Mouse (Mus musculus) intestine, embryonic 14.5 days (tissue): ENCODE measurements at regions not wholly inside any gene's neighbourhood (a gene's known extent, or its start where the extent isn't known, plus 50 kb on each side); places are given as distances from the start of the nearest gene placed in this dataset.

Experiments
- ATAC-seq: fragments of 200-750 bp; cut with Nextera tagmentation; replicated peaks from 2 replicates; pipeline ENCODE4 v1.8.0; 2017; ENCODE audit warnings: low read depth, moderate number of reproducible peaks, moderate TSS enrichment, moderate library complexity; ENCODE audit not compliant: low FRiP score, low TSS enrichment
- DNase-seq: peaks from one replicate; pipeline ENCODE4 v3.0.0-alpha.2; 2018; ENCODE audit warnings: low spot score
- H3K27ac ChIP-seq: fragments of 300-500 bp; sonication (generic); 2 replicates; pipeline ENCODE4 v1.5.1; 2014; ENCODE audit warnings: low read depth, mild to moderate bottlenecking, control low read depth
- H3K27me3 ChIP-seq: fragments of 300-500 bp; sonication (generic); replicated peaks from 2 replicates; pipeline ENCODE4 v1.6.1; 2014; ENCODE audit warnings: low read length, control low read depth; ENCODE audit not compliant: control insufficient read depth, insufficient read depth
- H3K36me3 ChIP-seq: fragments of 300-500 bp; sonication (generic); 2 replicates; pipeline ENCODE4 v1.6.1; 2014; ENCODE audit warnings: low read length, control low read depth; ENCODE audit not compliant: control insufficient read depth, insufficient read depth
- H3K4me1 ChIP-seq: fragments of 300-500 bp; sonication (generic); replicated peaks from 2 replicates; pipeline ENCODE4 v1.6.1; 2014; ENCODE audit warnings: low read length, control low read depth, mixed read lengths; ENCODE audit not compliant: control insufficient read depth, insufficient read depth
- H3K4me2 ChIP-seq: fragments of 300-500 bp; sonication (generic); 2 replicates; pipeline ENCODE4 v1.6.1; 2014; ENCODE audit warnings: low read length
- H3K4me3 ChIP-seq: fragments of 300-500 bp; sonication (generic); 2 replicates; pipeline ENCODE4 v1.5.1; 2014; ENCODE audit warnings: low read depth, low read length, control low read depth, mixed read lengths
- H3K9ac ChIP-seq: fragments of 300-500 bp; sonication (generic); 2 replicates; pipeline ENCODE4 v1.6.1; 2014; ENCODE audit warnings: mild to moderate bottlenecking, low read length
- H3K9me3 ChIP-seq: fragments of 300-500 bp; sonication (generic); 2 replicates; pipeline ENCODE4 v1.6.1; 2016; ENCODE audit warnings: low read length, control low read depth; ENCODE audit not compliant: control insufficient read depth
- WGBS: fragments of 180-500 bp; shearing (Covaris S2); extraction: QIAGEN DNeasy Blood & Tissue Kit; methylation state at CpG from one replicate; pipeline ENCODE4 v1.1.7; 2014; 5-methylcytosine and 5-hydroxymethylcytosine counted together

- H3K36me3 ChIP-seq = no peaks in the 10 kb centered on the region
- no peak overlapping the region for H3K4me2 ChIP-seq
- DNase-seq = no peak
Measured at GRCm38 (mm10) chr9:83326437-83327086, 114.4 kb downstream of the Lca5 start.

GRCm38 (mm10) chr9:83325910-83326309 is 115.0 kb downstream of the Lca5 start:
- 12% methylated on average over 6 of the region's 6 CpGs for WGBS
- no peak for DNase-seq

More at GRCm38 (mm10) chr9:83326437-83327086, 114.4 kb downstream of the Lca5 start:
- 22% methylated on average over 7 of the region's 7 CpGs for WGBS
- no peak overlapping the region for H3K9ac ChIP-seq
- H3K27ac ChIP-seq = no peak overlapping the region
- no peaks in the 10 kb centered on the region for H3K27me3 ChIP-seq
- no peak for ATAC-seq
- H3K4me1 ChIP-seq = 0 out of 2 replicates have a peak, but pooled peaks cover 3% of the 10 kb centered on the region
- H3K9me3 ChIP-seq = no peaks in the 10 kb centered on the region
- no peak overlapping the region for H3K4me3 ChIP-seq

GRCm38 (mm10) chr9:83324336-83324735 is 116.6 kb downstream of the Lca5 start:
- no peak for ATAC-seq

More at GRCm38 (mm10) chr9:83325910-83326309, 115.0 kb downstream of the Lca5 start:
- H3K4me2 ChIP-seq = no peak overlapping the region
- no peaks in the 10 kb centered on the region for H3K27me3 ChIP-seq
- no peak overlapping the region for H3K9ac ChIP-seq
- no peak overlapping the region for H3K4me3 ChIP-seq
- no peaks in the 10 kb centered on the region for H3K9me3 ChIP-seq
- H3K36me3 ChIP-seq = no peaks in the 10 kb centered on the region
- no peak overlapping the region for H3K27ac ChIP-seq
- 0 out of 2 replicates have a peak, but pooled peaks cover 3% of the 10 kb centered on the region for H3K4me1 ChIP-seq
- ATAC-seq = no peak

GRCm38 (mm10) chr9:83322991-83323583 is 117.8 kb downstream of the Lca5 start:
- Histone ChIP-seq H3K9me3 (no peaks in the 10 kb centered on the region), H3K36me3 (no peaks in the 10 kb centered on the region), H3K27me3 (no peaks in the 10 kb centered on the region), H3K9ac (no peak overlapping the region), H3K4me3 (no peak overlapping the region), H3K27ac (no peak overlapping the region), H3K4me1 (0 out of 2 replicates have a peak, but pooled peaks cover 3% of the 10 kb centered on the region), H3K4me2 (no peak overlapping the region)
- DNase-seq (no peak), ATAC-seq (no peak)
- 85% methylated on average over 8 of the region's 8 CpGs for whole genome bisulfite sequencing

More at GRCm38 (mm10) chr9:83324336-83324735, 116.6 kb downstream of the Lca5 start:
- no peak overlapping the region for H3K27ac ChIP-seq
- H3K4me3 ChIP-seq = no peak overlapping the region
- no peaks in the 10 kb centered on the region for H3K9me3 ChIP-seq
- H3K4me1 ChIP-seq = 0 out of 2 replicates have a peak, but pooled peaks cover 3% of the 10 kb centered on the region
- 88% methylated on average over 3 of the region's 3 CpGs for WGBS
- H3K36me3 ChIP-seq = no peaks in the 10 kb centered on the region
- H3K9ac ChIP-seq = no peak overlapping the region
- H3K27me3 ChIP-seq = no peaks in the 10 kb centered on the region
- H3K4me2 ChIP-seq = no peak overlapping the region
- DNase-seq = no peak

GRCm38 (mm10) chr9:83321793-83322192 is 119.1 kb downstream of the Lca5 start:
- Histone ChIP-seq H3K36me3 (no peaks in the 10 kb centered on the region), H3K4me3 (no peak overlapping the region), H3K27ac (no peak overlapping the region), H3K9ac (no peak overlapping the region), H3K27me3 (no peaks in the 10 kb centered on the region), H3K4me2 (no peak overlapping the region), H3K4me1 (0 out of 2 replicates have a peak, but pooled peaks cover 5% of the 10 kb centered on the region), H3K9me3 (no peaks in the 10 kb centered on the region)
- DNase-seq = no peak
- no peak for ATAC-seq

GRCm38 (mm10) chr9:83320834-83321233 is 120.1 kb downstream of the Lca5 start:
- Histone ChIP-seq H3K4me1 (peaks cover 5% of the 10 kb centered on the region; the same call in 1 of the 2 replicates), H3K36me3 (no peaks in the 10 kb centered on the region), H3K4me2 (no peak overlapping the region), H3K9me3 (no peaks in the 10 kb centered on the region), H3K27me3 (no peaks in the 10 kb centered on the region), H3K27ac (no peak overlapping the region), H3K9ac (no peak overlapping the region), H3K4me3 (no peak overlapping the region)
- DNase-seq = no peak
- no peak for ATAC-seq
- whole genome bisulfite sequencing = 48% methylated on average over 4 of the region's 4 CpGs

- Histone ChIP-seq H3K27ac (no peak overlapping the region), H3K9me3 (no peaks in the 10 kb centered on the region), H3K9ac (no peak overlapping the region), H3K4me1 (peaks cover 4% of the 10 kb centered on the region; the same call in 1 of the 2 replicates), H3K4me2 (no peak overlapping the region), H3K36me3 (no peaks in the 10 kb centered on the region), H3K4me3 (no peak overlapping the region), H3K27me3 (no peaks in the 10 kb centered on the region)
- 51% methylated on average over 2 of the region's 2 CpGs for WGBS
- ATAC-seq (no peak), DNase-seq (no peak)
Measured at GRCm38 (mm10) chr9:83316818-83317162, 124.1 kb downstream of the Lca5 start.

GRCm38 (mm10) chr9:83315941-83316817 is 124.7 kb downstream of the Lca5 start:
- DNase-seq = no peak
- Histone ChIP-seq H3K9ac (no peak overlapping the region), H3K4me1 (peaks cover 4% of the 10 kb centered on the region; the same call in 1 of the 2 replicates), H3K4me3 (no peak overlapping the region), H3K4me2 (no peak overlapping the region), H3K27me3 (no peaks in the 10 kb centered on the region), H3K27ac (no peak overlapping the region), H3K36me3 (no peaks in the 10 kb centered on the region), H3K9me3 (no peaks in the 10 kb centered on the region)
- WGBS = 54% methylated on average over 10 of the region's 10 CpGs
- no peak for ATAC-seq
